Mouse (Mus musculus) mouse embryonic stem cell (cell line): ENCODE measurements around the gene Cldn6.

Source experiments
- in situ Hi-C, 2 experiments: fragments of 300-500 bp; cut with MboI; formaldehyde crosslinking; loops; 1 replicate in 1 of 2; 3 replicates in 1 of 2; pipeline ENCODE4 v1.14.3; 2019 to 2020; ENCODE audit warnings: low sequenced_read_pairs in 2 of 2, low pct_unique_long_range_greater_than_20kb in 1 of 2, mixed read lengths in 1 of 2; ENCODE audit not compliant: unreplicated experiment in 1 of 2

Gene Cldn6

DNA sequence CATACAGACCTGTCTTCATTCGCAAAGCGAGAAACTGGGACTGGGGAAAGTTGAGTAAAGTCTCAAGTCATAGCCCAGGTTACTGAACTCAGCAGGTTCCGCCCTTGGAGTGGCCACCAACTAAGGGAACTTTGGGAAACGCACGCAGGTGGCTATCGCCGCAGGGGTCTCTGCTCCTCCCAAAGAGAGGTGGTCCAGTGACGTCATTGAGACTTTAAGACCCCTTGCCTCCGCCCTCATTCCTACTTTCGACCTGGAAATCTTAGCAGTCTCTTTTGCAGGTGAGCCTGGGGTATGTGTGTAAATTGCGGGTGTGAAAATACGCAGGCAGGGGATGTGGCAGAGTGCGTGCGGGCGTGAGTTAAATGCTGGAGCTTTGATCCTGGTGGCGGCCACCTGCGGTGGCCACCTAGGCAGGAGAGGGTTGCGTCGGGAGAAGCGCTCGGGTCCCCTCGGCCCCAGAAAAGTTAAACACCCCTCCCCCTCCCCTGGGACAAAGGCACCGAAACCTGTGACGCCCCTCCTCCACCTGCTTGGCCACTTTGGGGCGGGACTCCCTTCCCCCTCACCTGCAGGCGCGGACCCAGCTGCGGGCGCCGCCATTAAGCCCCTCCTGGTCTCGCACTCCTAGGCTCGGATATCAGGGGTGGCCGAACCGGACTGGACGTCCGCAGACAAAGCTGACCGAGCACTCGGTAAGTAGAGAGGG is at the start of gene Cldn6:
TSS of gene Cldn6 (plus strand) at position 123 of the 709 bp plus-strand sequence.
- in situ Hi-C loops = no loop called here

DNA sequence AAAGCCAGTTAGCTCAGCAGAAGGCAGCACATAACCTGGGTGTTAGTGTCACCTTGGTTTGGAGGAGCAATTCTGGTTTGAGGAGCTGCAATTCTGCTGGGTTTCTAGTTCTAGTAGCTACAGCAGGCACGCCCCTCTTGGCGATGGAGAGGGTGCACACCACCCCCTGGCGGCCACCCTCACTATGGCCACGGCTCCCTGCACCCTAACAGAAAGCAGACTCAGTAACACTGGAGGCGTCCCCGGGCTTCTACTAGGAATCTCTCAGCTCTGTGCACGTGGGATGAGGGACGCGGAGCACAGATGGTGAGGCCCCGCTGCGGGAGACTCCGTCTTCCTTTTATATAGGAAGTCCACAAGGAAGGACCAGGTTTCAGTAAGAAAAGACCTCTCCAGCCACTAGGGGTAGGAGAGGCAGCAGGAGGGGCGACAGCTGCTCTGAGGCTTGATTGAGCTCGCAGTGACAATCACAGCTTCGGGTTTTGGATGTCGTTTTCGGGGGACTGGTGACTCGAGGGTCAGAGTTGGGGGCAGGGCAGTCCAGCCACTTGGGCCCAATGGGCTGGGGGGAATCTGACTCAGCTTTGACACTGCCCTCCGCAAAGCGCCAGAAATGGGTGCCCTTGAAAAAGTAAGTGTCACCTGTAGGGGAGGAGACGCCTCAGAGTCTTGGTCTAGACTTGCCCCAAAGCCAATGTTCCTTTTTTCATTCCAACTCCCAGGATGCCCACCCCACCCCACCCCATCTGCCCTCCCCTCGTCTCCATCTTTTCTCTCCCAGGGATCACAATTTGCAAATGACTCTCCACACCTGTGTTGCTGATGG is 48.6 kb upstream of the Cldn6 start:
- in situ Hi-C loops = no loop called here

- in situ Hi-C loops = no loop called here
Measured at GRCm38 (mm10) chr17:23631241-23631640, 47.8 kb upstream of the Cldn6 start.

- in situ Hi-C loops = no loop called here
Measured at GRCm38 (mm10) chr17:23644613-23645495, 34.2 kb upstream of the Cldn6 start, which contains the start of gene Mmp25. Mmp25 (minus strand) TSS chr17:23645277.

DNA sequence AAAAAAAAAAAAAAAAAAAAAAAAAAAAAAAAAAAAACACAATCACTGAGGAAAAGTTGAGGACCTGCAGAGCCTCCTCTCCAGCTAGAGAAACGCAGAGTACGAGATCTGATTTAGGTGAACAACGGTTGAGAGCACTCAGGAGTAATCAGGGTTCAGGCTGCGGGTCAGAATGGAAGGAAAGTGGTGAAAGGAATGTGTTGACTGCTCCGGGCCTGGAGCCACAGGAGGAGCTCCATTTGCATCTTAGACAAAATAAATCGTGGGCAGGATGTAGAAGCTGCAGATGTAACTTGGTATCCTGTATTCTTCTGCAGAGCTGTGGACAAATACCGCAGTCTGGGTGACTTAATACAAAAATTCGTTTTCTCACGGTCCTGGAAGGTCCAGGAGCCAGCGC is 33.2 kb upstream of the Cldn6 start:
- in situ Hi-C loops = no loop called here

- in situ Hi-C loops = no loop called here
Measured at GRCm38 (mm10) chr17:23651363-23651762, 27.7 kb upstream of the Cldn6 start.

GRCm38 (mm10) chr17:23653324-23653723 is 25.7 kb upstream of the Cldn6 start:
- in situ Hi-C loops = no loop called here

DNA sequence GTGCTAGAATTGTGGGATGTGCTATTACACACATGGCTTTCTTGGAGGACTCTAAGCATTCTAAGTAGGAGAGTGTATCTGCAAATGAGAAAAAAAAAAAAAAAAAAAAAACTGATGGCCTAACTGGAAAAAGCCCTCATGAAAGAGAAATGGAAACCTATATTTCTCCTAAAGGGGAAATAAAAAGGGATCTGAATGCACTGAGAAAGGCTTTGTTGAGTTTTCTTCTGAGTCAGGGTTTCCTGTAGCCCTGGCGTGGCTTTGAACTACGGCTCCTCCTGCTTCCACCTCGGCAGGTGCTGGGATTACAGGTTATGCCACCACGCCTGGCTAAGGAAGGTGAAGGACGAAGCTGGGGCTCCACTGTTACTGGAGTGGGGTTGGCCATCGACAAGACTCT is 25.0 kb upstream of the Cldn6 start:
- in situ Hi-C loops = no loop called here

DNA sequence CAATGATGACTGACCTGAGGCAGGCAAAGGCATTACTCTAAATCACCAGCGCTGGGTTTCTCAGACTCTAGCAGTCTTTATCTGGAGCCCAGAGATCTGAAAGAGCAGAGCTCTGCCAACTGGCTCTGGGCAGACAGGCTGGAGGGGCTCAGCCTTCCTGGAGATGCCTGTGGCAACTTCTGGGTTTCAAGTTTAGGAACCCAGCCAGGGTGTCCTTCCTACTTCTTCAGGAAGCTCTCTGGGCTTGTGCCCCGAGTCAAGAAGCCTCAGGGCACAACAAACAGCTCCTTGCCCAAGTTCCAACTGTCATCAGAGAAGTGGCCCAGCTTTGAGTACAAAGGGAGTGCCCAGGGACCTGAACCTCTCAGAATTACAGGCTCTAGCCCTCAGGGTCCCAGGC is 24.6 kb upstream of the Cldn6 start:
- in situ Hi-C loops = no loop called here

- in situ Hi-C loops = no loop called here
Measured at GRCm38 (mm10) chr17:23658450-23658849, 20.6 kb upstream of the Cldn6 start.

GRCm38 (mm10) chr17:23660117-23660875 is 18.8 kb upstream of the Cldn6 start, which contains the start of gene Bicdl2:
Bicdl2 (plus strand) TSS chr17:23660506.
- in situ Hi-C loops = loop anchor here in 1 of 2 experiments (5.0 kb wide), 1 partner anchor 47 kb away; no protein-coding TSS in a partner anchor

GRCm38 (mm10) chr17:23660876-23661200 is 18.2 kb upstream of the Cldn6 start:
- in situ Hi-C loops = loop anchor here in 1 of 2 experiments (5.0 kb wide), 1 partner anchor 46 kb away; no protein-coding TSS in a partner anchor

- in situ Hi-C loops = loop anchor here in 1 of 2 experiments (5.0 kb wide), 1 partner anchor 46 kb away; no protein-coding TSS in a partner anchor
Measured at GRCm38 (mm10) chr17:23661526-23661925, 17.5 kb upstream of the Cldn6 start.

DNA sequence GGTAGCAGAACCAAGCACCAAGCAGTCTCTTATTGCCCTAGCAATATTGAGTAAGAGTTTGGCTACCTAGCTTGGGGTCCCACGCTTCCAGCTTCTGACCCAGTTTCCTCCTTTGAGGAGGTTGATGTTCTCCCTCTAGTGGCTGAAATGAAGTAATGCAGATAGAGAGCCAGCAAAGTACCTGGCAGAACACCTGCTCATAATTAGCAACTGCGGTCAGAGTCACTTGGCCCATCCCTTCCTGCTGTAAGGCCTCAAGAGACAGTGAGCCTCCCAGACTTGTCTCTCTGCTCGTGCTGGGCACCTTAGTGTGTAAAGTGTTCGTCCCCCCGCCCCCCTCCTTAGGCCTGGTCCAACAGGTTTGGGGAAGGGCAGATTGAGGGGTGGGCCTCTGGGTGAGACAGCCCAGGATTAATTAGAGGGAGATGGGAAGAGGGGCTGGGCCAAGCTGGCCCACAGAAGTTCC is 14.5 kb upstream of the Cldn6 start:
- in situ Hi-C loops = loop anchor here in 1 of 2 experiments (5.0 kb wide), 1 partner anchor 43 kb away; no protein-coding TSS in a partner anchor

- in situ Hi-C loops = no loop called here
Measured at GRCm38 (mm10) chr17:23665511-23665910, 13.5 kb upstream of the Cldn6 start.

DNA sequence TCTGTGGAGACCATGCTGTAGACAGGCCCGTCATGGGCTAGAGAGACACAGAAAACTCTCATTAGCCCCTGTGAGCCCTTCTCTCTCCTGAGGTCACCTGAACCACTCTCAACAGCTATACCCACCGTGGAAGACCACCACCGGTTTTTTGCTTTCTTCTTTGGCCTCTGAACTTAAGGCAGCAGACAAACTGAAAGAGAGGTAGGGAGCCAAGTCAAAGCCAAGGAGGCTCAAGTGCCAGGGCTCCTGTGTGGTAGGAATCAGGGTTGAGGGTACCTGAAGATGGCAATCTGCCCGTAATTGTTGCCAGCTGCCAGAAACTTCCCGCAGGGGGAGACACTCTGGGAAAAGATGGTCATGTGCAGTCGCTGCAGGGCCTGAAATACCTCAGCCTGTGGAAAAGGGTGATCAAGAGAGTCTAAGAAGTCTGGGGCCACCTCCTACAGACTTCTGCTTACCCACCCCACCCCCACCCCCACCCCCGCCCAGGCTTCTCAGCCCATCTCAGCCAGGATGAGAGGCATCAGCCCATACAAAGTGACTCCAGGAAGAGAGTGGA is 8.5 kb upstream of the Cldn6 start:
- in situ Hi-C loops = loop anchor here in 1 of 2 experiments (5.0 kb wide), 1 partner anchor 37 kb away; no protein-coding TSS in a partner anchor

DNA sequence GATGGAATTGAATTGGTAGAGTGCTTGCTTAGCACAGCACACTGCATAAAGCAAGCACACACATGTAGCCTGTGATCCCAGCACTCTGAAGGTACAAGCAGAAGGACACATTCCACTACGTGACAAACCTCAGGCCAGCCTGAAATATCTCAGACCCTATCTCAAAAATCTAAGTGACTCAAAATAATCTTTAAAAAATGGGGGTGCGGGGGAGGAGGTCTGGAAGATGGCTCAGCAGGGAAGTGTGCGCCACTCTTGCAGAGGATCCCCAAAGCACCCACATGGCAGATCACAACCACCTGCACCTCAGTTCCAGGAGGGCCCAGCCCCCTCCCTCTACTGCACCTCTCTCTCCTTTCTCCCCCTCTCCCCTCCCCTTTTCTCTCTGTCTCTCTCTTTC is 7.5 kb upstream of the Cldn6 start:
- in situ Hi-C loops = loop anchor here in 1 of 2 experiments (5.0 kb wide), 1 partner anchor 36 kb away; no protein-coding TSS in a partner anchor
